Mouse (Mus musculus): Measurements from ENCODE around the gene Sipa1l2.

Sipa1l2 gene

DNA sequence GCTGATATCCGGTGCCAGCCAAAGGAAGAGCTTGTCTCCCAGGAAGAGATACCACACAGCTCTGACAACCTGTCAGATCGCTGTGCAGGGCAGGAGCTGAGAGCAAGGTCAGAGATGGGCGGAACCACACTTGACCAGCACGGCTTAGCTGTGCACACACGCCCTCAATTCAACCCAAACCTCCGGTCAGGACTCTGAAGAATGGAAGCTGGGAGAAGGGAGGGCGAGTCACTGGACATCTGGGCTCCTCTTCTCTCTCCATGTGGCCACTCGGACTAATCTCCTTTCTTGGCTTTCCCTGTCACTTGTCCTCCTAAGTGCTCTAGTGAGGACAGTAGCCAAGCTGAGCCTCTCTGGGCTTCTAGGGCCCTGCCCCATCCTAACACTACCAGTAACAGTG is 53.9 kb downstream of the Sipa1l2 start:
- WGBS = 93% methylated on average over 8 of the region's 8 CpGs

DNA sequence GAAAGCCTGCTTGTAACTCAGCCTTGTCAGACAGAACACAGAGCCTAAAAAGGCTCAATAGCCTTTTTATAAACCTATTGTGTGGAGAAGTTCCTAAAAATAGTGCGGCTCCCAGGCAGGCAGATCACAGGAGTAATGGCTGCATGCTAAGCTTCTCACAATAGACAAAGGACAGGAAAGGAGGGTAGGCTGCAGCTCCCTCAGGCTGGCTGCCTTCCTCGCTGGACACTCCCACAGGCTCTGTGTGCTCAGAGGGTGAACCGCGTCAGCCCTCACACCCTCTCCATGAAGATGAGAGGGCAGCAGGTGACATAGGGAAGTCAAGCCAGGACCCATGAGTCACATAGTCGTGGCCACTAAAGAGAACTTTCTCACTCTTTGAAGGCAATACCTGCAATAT is 55.7 kb downstream of the Sipa1l2 start:
- 17% methylated on average over 5 of the region's 5 CpGs for WGBS

DNA sequence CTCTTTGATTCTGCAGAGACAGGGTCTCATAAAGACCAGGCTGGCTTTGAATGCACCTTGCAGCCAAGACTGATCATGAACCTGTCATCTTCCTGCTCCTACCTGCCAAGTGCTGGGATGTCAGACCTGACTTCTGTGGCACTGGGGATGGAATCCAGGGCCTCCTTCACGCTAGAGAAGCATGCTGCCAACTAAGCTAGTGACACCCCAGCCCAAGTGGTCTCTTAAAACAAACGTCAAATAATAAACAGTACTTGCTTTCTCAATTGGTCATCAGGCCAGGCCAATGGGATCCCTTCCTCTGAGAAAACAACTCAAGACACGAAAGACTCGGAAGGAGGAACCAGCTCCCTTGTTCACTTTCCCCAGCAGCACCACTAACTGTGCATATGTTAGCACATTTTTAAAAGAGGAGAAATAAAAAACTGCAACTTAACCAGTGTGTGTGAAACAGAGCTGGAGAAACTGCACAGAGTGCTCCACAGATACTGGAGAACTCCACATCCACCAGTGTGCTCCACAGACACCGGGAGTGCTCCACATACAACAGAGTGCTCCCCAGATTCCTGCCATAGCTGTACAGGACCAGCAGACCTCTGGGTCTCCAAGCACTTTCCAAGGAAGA is 56.3 kb downstream of the Sipa1l2 start:
- WGBS = 31% methylated on average over 5 of the region's 5 CpGs

DNA sequence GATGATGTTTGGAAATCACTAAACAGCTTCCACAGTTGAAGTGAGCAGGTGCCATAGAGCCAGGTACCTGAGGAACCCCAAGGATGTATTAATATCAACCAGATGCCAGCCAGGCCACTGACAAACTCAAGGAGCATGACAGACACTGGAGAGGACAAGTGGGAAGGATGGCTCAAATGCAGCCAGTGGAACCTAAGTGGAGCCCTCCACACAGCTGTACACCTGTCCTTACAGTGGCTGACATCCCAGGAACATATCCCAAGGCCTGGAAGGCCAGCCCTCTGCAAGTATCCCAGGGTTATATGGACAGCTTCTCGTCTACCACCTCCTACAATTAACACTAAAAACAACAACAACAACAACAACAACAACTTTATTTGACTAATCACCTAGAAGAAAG is 57.0 kb downstream of the Sipa1l2 start:
- whole genome bisulfite sequencing = 86% methylated on average over 1 of the region's 1 CpGs

DNA sequence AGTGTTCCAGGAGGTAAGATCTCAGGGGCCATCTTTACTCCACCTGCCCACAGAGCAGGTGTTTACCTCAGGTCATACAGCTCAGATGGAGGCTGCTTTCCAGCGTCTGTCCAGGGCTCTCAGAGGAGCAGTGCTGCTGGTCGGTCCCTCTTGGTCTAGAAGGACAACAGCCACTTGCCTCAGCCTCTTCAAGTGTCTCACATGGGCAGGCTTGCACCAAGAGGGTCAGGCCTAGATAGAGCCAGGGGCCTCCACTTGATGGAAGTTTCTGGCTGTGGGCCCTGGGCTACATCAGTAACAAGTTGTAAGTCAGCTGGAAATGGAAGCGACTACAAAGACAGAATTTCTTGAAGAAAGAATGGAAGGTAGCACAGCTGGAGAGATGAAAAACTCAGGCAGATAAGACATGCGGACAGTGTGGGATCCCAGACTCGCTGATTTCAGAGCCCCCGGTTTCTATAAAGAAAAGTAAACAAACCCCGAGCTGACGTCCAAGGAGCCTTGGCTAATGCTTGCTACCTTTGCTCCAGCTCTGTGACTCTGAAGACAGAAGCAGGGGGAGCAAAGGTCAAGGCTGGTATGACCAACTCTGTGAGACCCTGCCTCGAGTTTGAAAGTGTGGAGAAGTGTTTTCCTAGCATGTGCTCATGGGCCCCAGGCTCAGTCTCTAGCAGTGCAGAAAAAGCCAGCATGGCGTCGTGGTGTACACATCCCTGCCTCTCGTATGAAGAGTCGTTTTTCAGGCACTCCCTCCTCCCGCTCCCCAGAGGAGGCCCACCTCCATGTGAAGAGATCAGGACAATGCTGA is 58.5 kb downstream of the Sipa1l2 start:
- 86% methylated on average over 14 of the region's 14 CpGs for WGBS

DNA sequence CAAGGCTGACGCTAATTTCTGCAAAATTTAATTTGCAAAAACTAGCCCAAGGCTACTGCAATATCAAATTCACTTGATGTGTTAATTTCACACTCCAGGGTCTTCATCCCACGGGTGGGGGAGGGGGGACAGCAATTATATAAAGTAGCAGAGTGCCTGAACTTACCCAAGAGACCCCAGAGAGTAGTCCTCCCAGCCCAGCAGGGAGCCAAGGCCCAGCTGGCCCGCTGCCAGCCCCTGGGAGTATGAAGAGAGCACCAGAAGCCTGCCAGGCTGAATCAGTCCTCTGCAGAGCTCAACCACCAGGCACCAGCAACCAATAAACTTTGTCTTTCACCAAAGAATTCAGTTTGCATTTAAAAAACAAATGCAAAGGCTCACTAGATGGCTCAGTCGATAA is 59.8 kb downstream of the Sipa1l2 start:
- 40% methylated on average over 4 of the region's 4 CpGs for WGBS

DNA sequence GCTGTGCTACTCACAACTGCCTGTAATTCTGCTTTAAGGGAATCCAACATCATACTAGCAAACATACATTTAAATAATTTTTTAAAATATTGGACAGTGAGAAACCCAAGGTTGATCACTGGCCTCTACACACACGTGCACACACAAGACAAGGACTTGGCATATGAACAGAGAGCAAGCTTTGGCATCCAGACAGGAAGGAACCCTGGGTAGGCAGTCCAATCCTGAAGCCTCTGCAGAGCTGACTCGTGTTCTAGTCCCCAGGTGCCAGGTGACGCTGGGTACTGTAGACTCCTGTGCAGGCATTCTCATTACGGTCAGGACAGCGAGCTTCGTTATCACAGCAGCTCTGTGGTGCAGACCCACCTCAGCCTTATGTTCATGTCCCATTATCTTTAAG is 60.4 kb downstream of the Sipa1l2 start:
- WGBS = 81% methylated on average over 6 of the region's 6 CpGs

DNA sequence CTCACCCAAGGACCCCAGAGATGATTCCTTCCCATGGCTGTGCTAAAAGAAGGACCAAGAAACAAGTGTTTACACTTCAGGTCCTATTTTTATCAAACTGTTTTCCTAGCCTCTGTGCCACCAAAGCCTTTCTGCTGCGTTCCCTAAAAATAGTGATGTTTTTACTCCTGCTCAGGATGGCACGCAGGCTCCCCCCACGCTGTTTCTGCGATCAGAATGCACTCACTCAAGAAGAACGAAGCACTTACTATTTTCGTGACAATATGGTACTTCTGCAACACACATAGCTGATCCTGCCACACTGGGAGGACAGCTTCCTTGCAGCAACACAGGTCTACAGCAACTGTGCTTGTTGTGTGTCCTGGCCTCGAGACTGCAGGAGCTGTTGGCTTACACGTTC is 62.3 kb downstream of the Sipa1l2 start:
- WGBS = 32% methylated on average over 8 of the region's 8 CpGs

DNA sequence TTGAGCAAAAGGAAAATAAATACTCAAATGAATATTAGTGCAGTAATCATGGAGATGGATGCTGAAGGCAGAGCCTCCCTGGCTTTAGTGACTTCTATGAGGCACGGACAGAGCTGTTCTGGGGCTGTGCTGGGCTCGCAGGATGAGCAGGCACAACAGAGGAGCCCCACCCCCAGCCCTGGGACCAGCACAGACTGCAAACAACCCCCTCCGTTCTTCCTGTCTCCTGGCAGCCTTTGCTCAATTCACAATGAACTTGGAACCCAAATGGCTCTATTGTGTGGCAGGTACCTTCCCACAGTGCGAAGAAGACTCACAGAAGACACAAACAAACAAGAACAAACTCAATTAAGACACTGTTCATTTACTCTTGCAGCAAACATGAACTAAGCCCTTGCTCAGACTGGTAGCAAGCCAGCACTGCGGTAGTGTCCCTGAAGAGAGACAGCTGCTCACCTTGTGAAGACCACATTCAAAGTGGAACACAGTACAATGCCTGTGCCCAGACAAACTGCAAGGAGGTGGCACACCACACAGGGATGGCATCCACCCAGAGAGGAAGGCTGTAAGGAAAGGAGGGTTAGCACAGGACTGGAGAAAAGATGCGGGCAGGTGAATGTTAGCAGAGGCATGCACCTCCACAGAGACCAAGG is 64.9 kb downstream of the Sipa1l2 start:
- 42% methylated on average over 6 of the region's 6 CpGs for WGBS

DNA sequence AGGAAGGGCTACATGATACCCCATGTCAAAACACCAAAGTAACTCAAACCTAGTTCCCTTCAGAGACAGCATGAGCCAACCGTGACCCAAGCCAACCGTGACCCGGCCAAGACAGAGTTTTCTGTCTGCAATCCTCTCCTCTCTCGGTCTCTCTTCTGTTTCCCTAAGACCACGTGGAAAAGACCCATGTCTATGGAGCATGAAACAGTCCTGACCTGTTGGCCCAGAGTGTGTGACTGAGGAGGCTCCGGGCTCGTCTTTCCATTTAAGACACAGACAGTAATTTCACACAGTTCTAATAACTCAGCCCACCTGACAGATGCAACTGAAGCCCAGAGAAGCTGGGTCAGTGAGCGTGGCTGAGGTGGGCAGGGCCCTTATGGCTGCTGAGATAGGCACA is 65.8 kb downstream of the Sipa1l2 start:
- WGBS = 90% methylated on average over 8 of the region's 8 CpGs

DNA sequence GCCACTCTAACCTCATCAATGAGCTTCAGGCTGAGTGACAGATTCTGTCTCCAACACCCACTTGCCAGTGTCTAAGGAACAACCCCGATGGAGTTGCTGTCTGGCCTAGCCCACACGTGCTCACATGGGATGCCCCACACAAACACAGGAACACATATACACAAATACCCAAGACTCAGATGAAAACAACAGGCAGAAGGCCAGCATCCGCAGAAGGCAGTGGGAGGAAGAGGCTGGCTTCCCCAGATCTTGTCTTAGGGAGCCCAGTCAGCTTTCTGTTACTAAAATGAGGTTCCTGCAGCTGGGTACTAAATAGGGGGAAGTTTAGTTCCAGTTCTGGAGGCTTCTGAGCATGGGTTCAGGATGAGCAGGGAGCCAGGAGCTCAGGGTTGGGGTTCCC is 66.8 kb downstream of the Sipa1l2 start:
- 38% methylated on average over 3 of the region's 3 CpGs for WGBS

DNA sequence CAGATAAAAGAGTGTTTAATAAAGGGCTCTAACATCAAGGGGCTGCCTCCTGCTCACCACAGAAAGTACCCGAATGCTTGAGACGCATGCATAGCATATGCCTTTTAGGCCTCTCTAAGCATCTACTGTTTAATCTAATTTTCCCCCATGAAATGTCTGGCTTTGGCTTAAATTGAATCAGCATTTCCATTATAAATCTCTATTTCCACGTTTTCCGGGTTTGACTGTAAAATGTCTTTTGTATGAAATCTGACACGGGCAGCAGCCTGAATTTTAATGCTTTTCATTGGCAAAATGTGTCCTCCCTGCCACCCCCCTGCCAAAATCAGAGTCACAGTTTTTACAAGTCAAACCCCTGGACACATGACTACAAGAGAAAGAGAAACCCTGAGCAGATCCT is 69.6 kb downstream of the Sipa1l2 start:
- 78% methylated on average over 5 of the region's 5 CpGs for WGBS

DNA sequence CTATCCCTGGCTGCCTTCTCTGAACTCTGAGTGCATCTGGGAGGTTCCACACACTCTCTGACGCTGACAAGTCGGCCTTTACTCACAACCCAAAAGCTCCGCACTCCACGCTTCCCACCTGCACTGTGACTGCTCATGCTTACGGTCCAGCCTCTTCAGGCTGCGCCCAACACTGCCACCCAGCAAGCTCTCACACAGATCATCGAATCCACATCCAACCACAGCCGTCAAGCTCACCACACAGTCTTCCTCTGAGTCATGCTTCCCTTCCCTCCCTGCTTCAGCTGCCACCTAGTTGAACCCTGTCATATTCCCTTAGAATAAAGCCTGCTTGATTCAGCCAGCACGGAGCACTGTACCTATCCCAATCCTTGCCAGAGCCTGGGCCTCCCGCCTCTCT is 71.1 kb downstream of the Sipa1l2 start:
- 61% methylated on average over 10 of the region's 10 CpGs for WGBS

DNA sequence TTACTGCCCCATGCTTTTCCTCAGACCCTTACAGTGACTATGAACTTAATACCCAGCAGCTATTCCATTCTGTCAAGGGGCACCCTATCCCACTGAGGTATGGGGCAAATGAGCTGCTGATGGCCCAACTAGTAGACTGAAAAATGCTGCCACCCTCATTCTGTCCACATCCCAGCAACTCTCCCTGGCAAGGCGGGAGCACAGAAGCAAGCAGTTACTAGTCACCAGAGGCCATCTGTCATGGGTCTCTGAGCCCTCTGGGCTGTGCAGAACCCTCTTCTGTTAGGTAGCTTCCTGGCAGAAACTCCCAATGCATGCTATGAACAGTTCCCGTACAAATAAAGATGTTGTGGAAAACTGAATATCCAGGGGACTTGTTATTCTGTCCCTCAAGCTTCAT is 74.1 kb downstream of the Sipa1l2 start:
- 79% methylated on average over 2 of the region's 2 CpGs for WGBS

DNA sequence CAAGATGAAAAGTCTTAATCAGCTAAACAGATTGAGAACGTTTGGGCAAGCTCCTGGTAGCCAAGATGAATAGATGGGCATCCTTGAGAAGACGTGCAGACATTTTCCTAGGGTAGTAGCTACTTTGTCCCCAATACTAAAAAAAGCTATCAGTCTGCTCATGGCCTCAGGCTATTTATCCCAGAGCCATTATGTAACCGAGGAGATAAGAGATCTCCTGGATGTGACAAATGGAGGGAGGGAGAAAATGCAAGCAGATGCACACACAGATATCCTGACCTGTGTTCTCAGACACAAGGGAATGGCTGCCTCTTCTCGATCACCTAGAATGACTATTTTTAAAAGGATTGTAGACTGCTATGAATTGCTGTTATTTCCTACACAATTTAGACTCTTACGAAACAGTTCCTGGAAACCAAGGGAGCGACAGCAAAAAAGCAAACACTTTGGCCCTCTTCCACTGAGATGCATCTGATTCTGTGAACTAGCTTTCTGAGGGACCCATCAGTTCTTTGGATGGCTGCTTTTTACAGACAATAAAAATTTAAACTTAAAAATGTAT is 76.3 kb downstream of the Sipa1l2 start:
- WGBS = 29% methylated on average over 6 of the region's 6 CpGs

DNA sequence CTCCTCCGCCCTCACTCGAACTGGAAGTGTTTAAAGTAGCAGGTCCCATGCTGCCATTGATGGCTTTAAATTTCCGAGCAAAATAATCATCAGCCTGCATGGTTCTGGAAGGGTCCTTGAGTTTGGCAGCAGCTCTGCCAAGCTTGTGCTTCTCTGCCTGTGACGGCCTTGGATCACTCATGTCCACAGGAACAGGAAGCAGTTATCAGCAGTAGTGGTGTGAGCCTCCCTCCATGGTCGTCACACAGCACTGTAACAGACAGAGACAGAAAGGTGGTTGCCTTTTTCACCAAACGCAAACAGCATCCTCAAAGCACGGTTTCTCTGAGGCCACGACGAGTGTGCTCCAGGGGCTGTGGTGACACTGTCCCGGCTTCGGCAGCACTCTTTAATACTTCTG is 77.2 kb downstream of the Sipa1l2 start:
- WGBS = 89% methylated on average over 11 of the region's 11 CpGs

DNA sequence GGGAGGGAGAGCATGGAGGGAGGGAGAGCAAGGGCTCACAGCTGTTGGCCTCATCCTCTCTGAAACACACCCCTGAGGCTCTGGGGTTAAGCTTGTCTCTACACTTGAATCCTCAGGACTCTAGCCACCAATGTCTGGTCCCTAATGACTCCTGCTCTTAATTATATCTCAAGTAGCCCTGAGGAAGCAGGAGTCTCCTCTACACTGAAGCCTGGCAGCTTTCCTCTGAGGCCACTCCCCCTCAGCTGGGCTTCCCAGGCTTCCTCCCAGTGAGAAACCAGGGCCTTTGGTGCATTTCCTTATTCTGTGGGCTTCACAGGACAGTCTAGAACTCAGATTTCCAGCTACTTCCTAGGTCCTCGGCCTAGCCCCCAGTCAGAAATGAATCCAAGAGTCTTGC is 80.9 kb downstream of the Sipa1l2 start:
- 65% methylated on average over 1 of the region's 1 CpGs for WGBS

DNA sequence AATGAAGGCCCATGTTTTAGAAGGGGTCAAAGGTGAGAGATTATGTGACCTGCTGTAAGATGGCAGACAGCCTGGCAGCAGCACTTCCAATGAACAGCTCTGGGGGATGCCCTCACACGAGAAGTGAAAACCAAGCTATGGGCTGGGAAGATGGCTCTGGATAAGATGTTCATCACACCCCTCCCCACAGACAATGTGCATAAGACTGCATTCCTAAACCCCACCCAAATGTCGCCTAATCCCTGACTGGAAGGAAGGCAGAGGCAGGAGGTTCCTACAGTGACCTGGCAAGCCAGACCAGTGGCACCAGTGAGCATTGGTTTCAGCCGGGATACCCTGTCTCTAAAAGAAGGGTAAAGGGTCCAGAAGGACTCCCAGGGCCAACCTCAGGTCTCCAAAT is 83.9 kb downstream of the Sipa1l2 start:
- 97% methylated on average over 3 of the region's 3 CpGs for WGBS

DNA sequence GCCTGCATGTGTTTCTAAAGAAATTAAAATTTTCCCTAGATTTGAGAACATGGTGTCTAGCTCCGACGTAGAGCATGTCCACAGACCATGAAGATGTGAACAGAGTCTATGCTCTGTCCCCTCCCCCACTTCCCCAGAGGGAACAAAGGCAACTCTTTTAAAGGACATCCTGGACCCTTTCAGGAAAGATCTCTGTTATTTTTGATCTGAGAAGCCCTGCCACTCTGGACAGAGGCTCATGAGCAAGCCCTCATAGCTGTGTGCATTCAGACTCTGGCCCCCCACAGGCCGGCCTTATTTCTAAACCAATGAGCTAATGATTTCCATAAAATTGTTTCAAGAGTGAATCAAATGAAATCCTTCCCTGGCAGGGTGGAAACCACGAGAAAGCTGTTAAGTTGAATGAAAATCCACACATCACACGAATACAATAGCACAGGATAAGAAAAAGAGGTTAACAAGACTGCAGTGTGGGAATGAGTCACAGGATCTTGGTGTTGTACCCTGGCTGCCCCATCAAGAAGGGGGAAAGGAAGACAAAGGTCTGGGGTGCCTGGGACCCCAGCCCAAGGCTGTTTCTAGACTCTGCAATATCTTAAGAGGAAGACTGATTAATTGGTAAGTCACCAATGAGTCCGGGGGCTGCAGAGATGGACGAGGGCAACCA is 84.9 kb downstream of the Sipa1l2 start:
- 64% methylated on average over 7 of the region's 7 CpGs for whole genome bisulfite sequencing

DNA sequence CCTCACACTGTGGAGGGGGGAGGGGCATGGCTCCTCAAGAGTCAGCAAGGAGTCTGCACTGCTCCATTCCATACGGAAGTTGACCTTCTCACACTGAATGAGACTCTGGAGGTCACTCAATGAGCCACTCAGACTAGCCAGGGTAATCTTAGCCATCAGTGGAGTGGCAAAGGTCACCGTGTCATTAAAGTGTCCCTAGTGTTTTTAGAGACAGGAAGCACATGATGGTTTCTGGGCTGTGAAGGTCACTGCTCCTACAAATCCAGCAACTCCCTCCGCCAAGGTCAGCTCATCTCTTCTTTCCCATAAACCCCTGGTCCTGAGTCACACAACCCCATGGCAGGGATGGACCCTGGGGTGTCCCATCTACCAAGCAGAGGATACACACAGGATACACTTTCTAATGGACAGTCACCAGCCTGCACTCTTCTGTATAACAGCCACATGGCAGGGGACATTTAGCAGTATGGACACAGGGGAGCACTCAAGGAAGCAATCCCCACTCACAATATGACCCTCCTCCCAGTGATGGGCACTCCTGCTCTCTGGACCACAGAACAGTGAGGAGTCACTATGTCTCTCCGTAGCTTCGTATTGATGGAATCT is 87.0 kb downstream of the Sipa1l2 start:
- WGBS = 92% methylated on average over 5 of the region's 5 CpGs

DNA sequence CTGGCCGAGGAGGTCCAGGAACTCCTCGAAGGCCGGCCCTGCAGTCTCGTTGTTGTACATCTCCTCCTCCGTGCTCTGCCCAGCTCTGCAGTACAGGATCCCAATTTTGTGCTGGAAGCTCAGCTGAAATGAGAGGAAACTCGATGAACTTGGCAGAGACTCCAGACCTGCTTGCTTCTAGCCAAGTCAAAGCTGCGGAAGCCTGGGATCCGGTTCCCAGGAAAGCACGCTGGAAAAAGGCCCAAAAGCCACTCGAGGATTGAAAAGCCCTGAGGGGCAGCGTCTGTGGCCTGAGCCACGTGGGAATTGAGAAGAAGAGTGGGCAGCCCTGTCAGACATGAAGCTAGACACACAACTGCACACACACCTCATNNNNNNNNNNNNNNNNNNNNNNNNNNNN is 94.7 kb downstream of the Sipa1l2 start:
- 46% methylated on average over 12 of the region's 12 CpGs for WGBS

DNA sequence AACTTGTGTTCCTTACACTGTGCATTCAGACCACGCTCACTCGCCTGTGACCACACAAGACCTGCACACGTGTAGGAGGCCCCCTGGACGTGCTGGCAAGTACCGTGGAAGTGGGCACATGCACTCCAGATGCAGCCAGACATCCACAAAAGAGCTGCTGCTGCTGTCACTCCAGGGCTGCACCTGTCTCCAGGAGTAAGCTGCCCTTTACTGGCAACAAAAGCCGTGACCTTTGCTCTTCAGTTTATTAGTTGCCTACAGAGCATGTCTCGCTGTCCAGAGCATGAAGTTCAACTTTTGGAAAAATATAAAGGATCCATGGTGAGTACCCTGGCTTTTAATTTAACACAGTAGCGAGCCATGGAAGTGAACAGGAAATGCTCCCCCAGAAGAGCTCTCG is 98.2 kb downstream of the Sipa1l2 start:
- 88% methylated on average over 9 of the region's 9 CpGs for WGBS

All from cerebral cortex, adult 2 months (tissue).